Mouse (Mus musculus) gastrocnemius, adult 8-10 months (tissue): ENCODE data around the gene Galnt2. TPM values are rescaled to one million over a fixed set of nuclear protein-coding genes. Genes with fewer than 3 reads are reported as not detected.
A peak's percentile ranks its signal among the peaks of the same experiment; 100 is the strongest.

Experiments
- DNase-seq, 2 experiments: peaks; one replicate each; pipeline ENCODE4 v3.0.0; 2022; ENCODE audit warnings: low spot score in 2 of 2
- total RNA-seq, 4 experiments: library from RNA; stranded (reverse); gene quantifications; 2 replicates each; pipeline ENCODE4 v1.2.4; 2022

Galnt2 gene
- total RNA-seq, 4 experiments from 2014 or later = 43.1 to 54.1 (median 49.5) TPM

DNA sequence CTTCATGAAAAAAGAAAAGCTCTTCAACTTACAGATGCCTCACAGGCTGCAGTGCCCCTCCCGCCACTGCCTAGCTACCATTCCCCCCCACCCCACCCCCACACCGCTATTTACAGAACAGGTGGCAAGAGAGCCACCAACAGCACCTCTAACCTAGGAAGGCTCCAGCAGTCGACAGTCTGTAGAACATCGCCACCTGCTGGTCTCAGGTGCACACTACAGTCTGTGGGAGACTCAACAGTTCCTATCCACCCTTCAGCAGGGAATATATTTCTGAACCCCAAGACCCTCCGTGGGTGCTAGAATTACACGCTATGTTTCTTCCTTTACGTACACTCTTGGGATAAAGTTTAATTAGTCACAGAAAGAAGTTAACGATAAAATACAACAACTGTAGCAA is 137.0 kb downstream of the Galnt2 start:
- DNase-seq = peak in 1 of 2 experiments; percentile 29

DNA sequence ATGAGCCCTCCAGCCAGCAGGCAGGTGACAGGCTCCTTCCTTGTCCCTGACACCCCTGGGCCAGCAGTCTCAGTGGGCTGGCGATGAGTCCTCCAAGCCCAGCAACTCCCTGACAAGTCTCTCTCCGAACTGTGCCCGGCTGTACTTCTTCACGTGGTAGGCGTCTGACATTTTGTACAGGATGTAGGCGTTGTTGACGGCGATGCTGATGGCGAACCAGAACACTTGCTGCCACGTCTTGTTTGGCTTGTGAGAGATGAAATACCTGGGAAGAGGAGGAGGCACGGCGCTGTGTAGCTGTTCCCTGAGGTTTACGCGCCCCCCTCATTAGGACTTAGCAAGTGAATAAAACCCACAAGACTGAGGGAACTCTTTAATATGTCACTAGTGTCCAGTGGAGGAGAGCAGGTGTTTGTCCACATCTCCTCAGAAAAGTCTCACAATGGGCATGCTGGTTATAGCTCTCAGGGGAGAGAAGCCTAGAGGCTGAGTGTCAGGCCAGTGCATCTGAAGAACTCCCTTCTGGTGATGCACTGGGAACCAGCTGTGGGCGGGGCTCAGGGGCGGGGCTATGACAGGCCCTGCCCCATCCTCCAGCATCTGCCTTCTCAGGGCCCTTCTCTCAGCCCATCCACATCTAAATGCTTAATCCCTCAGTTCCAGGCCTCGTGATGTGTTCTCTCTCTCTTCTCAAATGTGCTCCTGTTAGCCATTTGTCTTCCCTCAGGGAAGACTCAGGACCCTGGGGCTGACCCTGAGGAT is 139.4 kb downstream of the Galnt2 start:
- no peak for DNase-seq

DNA sequence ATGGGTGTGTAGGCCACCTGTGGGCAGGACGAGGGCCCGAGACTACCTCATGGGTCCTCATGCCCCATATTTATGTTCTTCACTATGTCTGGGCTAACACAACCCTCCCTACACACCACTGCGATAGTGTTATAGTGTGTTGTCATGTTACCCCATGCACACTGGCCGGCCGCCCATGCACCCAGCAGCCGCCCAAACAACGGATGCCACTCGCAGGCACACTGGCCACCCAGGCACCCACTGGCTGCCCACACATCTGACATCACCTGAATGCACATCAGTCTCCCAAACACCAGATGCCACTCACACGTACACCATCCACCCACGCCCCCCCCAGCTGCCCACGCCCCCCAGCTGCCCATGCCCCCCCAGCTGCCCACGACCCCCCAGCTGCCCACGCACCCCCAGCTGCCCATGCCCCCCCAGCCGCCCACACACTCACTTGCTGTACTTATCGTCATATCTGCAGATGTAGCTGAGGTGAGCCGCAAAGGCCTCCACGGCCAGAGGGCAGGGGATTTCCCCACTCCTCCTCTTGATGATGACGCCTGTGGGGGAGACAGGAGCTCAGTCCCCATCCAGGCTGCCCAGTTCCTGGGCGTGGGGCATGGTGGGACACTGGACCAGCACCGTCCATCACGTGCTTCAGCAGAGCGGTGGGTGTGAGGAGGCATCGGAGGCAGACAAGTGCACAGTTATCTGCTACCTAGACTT is 140.4 kb downstream of the Galnt2 start:
- DNase-seq = no peak

DNA sequence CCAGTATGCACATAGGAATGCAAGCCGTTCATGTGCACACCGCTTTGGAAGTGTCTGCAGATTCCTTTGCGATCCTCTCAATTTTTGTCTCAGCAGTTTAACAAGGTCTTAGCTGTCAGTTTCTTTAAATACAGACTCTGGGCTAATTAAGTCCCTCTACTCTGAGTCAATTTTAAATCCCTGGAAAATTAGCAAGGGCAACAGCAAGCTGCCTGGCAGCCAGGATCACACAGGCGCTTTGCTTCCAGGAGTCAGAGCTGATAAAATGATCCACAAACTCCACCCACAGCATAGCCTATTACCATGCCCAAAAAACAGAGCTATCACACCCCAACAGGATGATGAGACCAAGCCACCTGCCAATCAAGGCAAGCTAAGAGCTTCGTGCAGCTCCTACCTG is 142.6 kb downstream of the Galnt2 start:
- DNase-seq = no peak

DNA sequence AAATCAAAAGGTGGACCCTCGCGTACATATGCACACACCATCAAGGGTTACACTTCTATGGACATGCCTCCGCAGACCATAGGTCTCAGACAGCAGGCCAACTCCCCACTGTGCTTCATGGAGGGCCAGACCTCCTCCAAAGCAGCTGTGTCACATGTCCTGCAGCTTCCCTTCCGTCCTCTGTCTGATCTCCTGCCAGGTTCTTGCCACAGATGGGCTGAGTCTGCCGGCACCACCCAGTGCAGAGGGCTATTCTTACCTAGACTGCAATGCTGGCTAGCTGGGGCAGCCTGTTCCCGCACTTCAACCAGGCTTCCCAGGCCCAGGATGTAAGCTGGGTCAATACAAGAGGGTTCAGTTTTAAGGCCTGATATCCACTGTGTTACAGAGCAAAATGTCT is 144.0 kb downstream of the Galnt2 start:
- no peak for DNase-seq

DNA sequence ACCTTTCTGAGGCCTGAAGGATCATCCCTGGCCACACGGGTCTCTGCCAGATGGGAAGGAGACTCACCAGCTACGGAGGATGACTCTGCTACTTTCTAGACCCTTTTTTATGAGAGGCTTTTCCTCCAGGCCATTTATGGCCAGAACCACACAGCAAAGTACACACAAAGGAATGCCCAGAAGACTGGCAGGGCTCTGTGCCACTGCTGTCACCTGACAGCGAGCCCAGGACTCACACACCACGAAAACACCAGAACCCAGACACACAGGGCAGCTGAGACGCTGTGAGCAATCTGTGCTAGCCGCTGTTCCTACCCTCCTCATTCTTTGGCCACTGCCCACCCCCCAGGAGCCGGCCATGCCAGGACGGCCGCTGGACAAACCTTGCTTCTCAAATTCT is 144.5 kb downstream of the Galnt2 start:
- no peak for DNase-seq

DNA sequence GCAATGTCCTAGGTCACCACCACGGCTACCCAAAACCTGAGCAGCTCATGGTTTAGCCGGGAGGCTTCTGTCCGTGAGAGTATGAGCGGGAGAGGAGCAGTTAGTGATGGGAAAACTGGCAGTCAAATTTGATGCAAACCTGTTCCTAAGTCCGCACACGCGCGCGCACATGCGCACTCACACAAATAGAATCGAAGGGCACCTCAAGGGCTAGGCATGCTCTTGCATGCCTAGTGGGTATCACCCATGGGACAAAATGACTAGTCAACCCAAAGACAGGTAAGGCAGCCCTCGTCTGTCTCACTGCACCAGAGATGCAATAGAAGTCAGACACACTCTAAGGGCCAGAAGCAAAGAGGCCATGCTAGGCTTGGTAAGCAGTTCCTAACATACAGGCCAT is 145.2 kb downstream of the Galnt2 start:
- DNase-seq = no peak

DNA sequence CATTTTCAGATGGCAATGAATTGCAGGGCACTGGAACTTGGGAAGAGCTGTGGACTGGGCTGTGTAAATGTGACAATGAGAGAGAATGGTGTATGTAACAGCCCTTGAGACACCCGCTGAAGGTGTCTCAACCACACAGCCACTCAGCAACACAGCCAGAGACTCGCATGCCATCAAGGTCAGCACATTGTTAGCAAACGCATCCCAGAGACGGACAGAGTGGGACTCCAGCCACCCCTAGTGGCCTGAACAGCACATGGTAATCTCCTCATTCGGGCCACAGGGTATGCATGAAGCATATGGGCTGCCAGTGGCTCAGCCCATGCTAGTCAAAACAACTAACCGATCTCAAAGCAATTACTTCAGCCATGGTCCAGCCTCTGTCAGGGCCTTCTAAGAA is 148.1 kb downstream of the Galnt2 start:
- DNase-seq = no peak

DNA sequence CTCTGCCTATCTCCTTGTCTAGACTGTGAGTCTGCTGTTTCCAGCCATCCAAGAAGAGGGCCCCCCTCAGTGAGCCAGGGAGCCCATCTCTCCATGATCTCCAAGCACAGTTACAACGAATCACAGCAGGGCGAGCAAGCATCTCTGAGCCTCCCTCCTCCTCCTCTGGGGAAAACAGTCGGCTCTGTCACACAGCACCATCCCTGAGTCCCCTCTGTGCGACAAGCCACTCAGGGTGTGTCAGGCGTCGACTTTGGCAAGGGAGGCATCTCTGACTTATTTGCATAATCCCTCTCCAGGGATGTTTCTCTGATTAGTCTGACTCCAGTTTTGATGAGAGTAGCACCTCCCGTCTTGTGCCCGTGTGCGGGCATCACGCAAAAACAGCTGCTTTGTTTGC is 151.0 kb downstream of the Galnt2 start:
- DNase-seq = no peak

DNA sequence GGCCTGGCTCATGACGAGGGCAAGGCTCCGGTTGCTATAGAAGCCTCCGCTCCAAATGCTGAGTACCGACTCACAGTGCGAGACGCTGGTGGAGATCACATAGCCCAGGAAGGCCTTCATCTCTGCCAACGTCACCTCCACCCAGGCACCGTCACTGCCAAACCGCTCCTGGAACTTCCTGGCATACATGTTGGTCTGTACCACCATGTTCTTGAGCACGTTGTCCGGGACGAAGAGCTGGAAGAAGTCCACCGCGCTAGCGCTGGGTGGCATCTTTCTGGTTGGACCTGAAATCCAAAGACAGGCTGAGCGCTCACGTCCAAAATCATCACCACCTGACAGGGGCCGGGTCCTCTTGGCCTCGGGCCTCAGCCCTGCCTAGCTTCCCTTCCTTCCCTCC is 153.1 kb downstream of the Galnt2 start:
- no peak for DNase-seq

DNA sequence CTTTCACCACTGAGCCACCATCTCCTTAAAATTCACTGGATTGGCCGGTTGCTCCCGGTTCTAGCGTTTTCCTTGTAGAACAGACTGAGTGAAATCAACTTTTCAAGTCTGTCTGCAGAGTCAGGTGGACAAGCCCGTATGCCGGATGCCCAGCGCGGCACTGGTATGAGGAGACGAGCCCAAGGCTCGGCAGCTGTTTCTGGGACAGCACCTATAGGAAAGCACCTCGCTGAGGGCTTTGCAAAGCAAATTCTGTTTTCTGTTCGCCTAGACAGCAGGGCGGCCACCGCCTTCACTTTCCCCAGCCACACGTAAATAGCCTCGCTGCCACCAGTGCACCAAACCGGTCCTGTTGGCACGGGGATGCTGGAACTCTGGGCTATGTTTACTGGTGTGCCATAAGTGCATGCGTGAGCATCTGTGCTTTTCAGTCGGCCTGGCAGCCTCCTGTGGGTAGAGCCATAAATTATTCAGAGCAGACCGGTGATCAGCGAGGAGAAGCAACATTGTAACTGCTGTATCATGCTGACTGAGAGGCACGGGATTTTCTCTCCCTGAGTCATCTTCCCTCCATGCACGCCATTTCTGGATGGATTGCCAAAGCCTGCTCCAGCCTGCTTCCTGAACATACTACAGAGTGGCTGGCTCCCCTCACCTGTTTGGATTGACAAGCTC is 155.2 kb downstream of the Galnt2 start:
- no peak for DNase-seq

DNA sequence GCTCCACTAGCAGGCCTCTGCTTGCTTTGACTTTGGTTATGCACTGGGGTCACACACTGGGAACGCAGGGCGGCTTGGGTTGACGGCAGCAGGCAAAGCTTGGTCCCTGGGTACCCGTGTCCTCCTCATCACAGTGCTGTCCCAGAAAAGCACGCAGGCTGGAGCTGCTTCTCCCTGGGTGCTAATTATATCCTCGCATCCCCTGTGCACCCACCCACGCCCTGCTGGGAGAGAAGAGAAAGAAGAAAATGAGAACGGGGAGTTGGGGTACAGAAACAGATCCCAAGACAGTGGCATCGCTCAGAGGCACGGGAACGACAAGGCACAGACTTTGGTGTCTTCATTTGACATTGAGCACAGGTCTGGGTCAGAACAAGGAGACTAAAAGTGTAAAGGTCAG is 158.3 kb downstream of the Galnt2 start:
- no peak for DNase-seq

DNA sequence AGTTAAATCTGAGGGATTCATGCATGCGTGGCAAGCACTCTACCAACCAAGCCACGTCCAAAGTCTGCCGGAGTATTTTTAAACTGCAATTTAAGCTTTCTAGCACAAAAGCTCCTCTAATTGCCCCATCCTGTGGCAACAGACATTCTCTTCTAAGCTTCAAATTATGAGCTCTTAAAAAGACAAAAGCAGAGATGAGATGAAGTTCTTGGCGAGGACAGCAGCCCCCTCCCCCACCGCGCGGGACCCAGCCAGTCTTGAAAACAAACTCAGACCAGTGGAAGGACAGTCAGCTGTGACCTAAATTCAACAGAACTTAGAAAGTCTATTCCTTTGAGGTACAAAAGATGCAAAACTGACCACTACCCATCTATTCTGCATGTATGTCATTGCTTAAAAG is 160.0 kb downstream of the Galnt2 start:
- DNase-seq = no peak

DNA sequence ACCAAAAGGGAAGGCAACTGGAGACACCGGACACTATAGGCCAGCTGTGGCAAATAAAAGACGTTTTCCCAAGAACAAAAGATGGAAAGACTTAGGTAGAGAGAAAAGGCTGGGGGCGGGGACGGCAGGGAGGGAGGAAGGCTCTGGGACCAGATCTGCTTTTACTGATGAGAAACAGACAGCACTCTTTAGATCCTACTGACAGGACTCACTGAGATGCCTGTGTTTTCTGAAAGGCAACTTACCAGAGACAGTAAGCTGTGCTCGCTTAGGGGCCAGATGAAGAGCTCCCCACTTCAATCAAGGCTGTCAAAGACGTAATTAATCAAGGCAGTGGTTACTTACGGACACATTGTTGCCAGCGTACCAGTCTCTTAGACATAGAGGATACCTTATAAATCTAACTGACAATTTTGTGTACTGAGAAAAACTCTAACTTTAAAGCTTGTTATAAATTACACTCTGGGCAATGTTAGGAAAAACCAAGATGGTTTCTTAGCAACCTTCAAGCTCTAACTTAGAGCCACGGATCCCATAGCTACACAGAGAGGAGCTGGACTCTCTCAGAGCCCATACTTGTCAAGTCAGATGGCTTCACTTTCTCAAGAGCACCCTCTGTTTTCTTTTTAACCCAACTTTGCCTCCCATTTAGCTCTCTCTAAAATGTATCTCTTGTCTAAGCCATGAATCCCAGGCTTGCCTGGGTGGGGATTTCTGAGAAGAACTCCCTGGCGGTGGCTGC is 161.3 kb downstream of the Galnt2 start:
- no peak for DNase-seq

DNA sequence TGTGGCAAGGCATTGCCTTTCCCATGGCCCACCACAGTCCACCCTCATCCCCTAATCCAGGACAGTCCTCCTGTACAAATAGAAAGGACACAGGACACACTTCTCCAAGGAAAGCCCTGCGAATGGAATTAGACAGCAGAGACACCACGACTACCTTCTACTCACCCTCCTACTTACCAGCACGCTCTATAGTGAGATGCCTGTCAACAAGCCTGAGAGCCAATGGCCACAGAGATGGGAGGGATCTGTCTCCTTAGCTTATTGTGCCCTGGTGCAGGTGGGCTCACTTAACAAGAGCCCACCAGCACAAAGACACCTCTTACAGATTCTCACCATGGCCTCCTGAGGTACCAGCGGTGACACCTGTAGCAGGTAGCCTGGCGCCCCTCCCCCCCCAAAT is 161.8 kb downstream of the Galnt2 start:
- no peak for DNase-seq

DNA sequence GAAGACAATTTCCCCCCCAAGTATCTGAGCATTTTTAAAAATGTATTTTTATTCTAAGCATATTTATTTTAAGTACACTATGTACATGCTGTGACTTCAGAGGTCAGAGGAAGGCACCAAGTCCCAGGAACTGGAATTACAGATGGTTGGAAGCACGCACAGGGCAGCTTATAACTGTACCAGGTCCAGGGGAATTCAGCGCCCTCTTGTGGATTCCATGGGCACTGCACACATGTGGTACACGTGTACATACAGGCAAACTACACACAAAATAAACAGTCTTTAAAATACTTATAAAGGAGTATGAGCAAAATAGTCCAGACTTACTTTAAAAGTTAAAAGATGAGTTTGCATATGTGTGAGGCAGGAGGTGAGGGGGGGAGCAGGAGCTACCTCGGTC is 162.7 kb downstream of the Galnt2 start:
- DNase-seq = no peak

DNA sequence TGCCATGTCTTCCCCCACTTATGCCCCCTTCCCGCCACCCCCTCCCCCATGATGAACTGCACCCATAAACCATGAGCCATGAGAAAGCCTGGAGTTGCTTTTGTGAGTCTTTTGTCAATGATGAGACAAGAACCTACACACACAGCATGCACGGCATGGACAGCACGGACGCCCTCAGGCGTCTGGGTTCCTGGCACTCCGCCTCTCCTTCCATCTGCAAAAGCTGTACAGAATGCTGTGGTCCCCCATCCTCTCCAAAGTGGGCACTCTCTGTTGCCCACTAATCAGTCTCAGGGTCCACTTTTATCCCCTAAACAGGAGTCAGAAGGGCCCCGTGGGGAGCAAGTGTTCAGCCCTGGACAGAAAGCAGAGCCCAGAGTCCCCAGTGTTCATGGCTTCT is 163.8 kb downstream of the Galnt2 start:
- DNase-seq = no peak

Other genes starting within 250 kb of the Galnt2 start
- gene Abcb10, start 248.3 kb upstream of the Galnt2 start, total RNA-seq = 10 to 100 TPM; 17.4 to 19.4 (median 18.9) TPM
- gene Taf5l, start 210.0 kb upstream of the Galnt2 start, total RNA-seq = 10 to 100 TPM; 13.0 to 16.3 (median 14.8) TPM
- gene Urb2, start 209.9 kb upstream of the Galnt2 start, total RNA-seq = 1 to 10 TPM; 5.7 to 7.4 (median 6.5) TPM
- gene Pgbd5, start 208.3 kb downstream of the Galnt2 start, total RNA-seq = under 1 TPM; 0.27 to 0.83 (median 0.40) TPM